Mouse (Mus musculus): ENCODE measurements at regions not wholly inside any gene's neighbourhood (a gene's known extent, or its start where the extent isn't known, plus 50 kb on each side); places are given as distances from the start of the nearest gene placed in this dataset.

DNA sequence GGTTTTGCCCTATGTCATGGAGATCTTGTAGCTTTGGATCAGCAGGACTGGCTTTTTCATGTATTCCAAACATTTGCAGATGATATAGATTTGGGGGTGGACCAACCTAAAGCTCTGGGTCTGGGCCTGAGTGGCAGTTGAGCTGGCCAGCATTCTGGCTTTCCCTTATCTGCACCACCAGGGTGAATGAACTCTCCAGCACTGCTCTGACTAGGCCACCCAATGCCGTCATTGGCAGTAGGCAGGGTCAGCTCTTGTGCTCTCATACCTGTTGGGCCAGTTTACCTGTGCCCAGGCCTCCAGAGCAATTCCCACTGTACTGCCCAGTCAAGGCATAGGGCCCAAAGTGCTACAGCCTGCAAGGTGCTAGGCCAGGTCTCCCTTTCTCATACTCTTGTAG, 177.1 kb upstream of the Hcn1 start:
- no peaks in the 10 kb centered on the region for H3K27me3 ChIP-seq (ENCODE audit: insufficient read depth, low read length)
- no peak overlapping the region for H3K4me2 ChIP-seq (replicated peaks; ENCODE audit: low read depth, low read length)
- H3K36me3 ChIP-seq (ENCODE audit: insufficient read depth, low read length): no peaks in the 10 kb centered on the region
- H3K9ac ChIP-seq (replicated peaks; ENCODE audit: low read length): no peak overlapping the region
- no peak overlapping the region for H3K4me3 ChIP-seq (ENCODE audit: low read length)
- 90% methylated on average over 1 of the region's 1 CpGs for WGBS
- no peak overlapping the region for H3K27ac ChIP-seq (ENCODE audit: low read length)
- 0 out of 2 replicates have a peak, but pooled peaks have one; percentile 5 for ATAC-seq (ENCODE audit: low FRiP score, low TSS enrichment)
- no peaks in the 10 kb centered on the region for H3K4me1 ChIP-seq (ENCODE audit: insufficient read depth, low read length)
- H3K9me3 ChIP-seq (ENCODE audit: low read length): no peaks in the 10 kb centered on the region

DNA sequence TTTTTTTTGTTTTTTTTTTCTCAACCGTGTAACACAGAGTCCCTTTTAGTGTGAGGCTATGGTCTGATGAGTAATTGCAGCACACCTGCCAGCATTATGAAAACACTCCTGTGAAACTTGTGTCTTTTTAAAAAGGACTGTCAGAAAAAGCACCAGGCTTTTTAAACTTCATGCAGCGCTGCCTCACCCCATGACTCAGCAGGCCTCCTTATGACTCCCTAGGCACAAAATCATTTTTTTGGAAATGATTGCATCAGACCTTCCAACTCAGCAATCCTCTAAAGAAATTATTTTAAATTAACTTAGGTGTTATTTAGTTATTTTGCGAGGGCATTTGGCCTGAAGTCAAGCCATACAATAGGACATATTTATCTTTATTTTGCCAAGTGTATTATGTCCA, 134.7 kb upstream of the Hcn1 start:
- no peak overlapping the region for H3K9ac ChIP-seq (replicated peaks; ENCODE audit: low read length)
- 67% methylated on average over 3 of the region's 3 CpGs for WGBS
- H3K4me1 ChIP-seq (ENCODE audit: insufficient read depth, low read length): no peaks in the 10 kb centered on the region
- no peak for ATAC-seq (ENCODE audit: low FRiP score, low TSS enrichment)
- no peak overlapping the region for H3K4me2 ChIP-seq (replicated peaks; ENCODE audit: low read depth, low read length)
- H3K9me3 ChIP-seq (ENCODE audit: low read length): no peaks in the 10 kb centered on the region
- no peaks in the 10 kb centered on the region for H3K27me3 ChIP-seq (ENCODE audit: insufficient read depth, low read length)
- H3K27ac ChIP-seq (ENCODE audit: low read length): no peak overlapping the region
- no peak overlapping the region for H3K4me3 ChIP-seq (ENCODE audit: low read length)
- no peaks in the 10 kb centered on the region for H3K36me3 ChIP-seq (ENCODE audit: insufficient read depth, low read length)

DNA sequence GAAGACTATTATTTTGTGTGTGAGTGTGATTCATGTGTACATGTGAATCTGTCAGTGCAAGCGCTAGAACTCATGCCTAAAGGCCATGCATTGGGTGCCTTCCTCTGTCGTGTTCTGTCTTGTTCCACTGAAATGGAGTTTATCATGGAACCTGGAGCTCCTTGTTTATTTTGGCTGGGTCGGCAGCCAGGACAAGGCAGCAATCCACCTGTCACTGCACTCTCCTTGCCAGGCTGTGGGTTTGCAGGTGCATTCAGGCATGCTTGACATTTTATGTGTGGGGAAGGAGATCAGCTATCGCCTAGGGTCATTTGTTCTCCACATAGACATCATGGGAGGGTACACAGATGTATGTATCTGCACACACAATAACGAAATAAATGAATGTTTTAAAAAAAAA, 129.4 kb upstream of the Hcn1 start:
- no peaks in the 10 kb centered on the region for H3K36me3 ChIP-seq (ENCODE audit: insufficient read depth, low read length)
- no peaks in the 10 kb centered on the region for H3K9me3 ChIP-seq (ENCODE audit: low read length)
- no peak overlapping the region for H3K4me2 ChIP-seq (replicated peaks; ENCODE audit: low read depth, low read length)
- H3K27ac ChIP-seq (ENCODE audit: low read length): no peak overlapping the region
- WGBS: 67% methylated on average over 5 of the region's 5 CpGs
- no peak overlapping the region for H3K9ac ChIP-seq (replicated peaks; ENCODE audit: low read length)
- no peaks in the 10 kb centered on the region for H3K27me3 ChIP-seq (ENCODE audit: insufficient read depth, low read length)
- no peaks in the 10 kb centered on the region for H3K4me1 ChIP-seq (ENCODE audit: insufficient read depth, low read length)
- H3K4me3 ChIP-seq (ENCODE audit: low read length): no peak overlapping the region
- no peak for ATAC-seq (ENCODE audit: low FRiP score, low TSS enrichment)

DNA sequence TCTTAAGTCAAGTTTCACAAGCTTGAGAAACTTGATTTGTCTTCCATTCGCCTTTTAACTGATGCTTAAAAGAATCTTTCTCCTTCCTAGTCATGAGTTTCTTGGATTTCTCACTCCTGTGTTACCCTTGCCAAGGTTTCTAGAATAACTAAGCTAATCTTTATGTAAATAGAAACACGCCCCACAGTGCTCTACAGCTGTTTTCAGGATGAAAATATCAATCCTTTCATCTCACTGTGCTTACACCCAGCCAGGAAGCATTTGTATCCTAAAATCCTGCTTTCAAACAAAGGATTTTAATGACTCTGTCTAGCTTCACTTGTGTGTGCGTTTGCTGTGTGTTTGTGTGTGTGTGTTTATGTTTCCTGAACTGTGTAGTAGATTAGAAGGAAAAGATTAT, 119.5 kb upstream of the Hcn1 start:
- no peak overlapping the region for H3K27ac ChIP-seq (ENCODE audit: low read length)
- no peak for ATAC-seq (ENCODE audit: low FRiP score, low TSS enrichment)
- H3K4me3 ChIP-seq (ENCODE audit: low read length): no peak overlapping the region
- WGBS: 59% methylated on average over 3 of the region's 3 CpGs
- no peak overlapping the region for H3K4me2 ChIP-seq (replicated peaks; ENCODE audit: low read depth, low read length)
- H3K9me3 ChIP-seq (ENCODE audit: low read length): no peaks in the 10 kb centered on the region
- no peaks in the 10 kb centered on the region for H3K27me3 ChIP-seq (ENCODE audit: insufficient read depth, low read length)
- H3K9ac ChIP-seq (replicated peaks; ENCODE audit: low read length): no peak overlapping the region
- H3K4me1 ChIP-seq (ENCODE audit: insufficient read depth, low read length): no peaks in the 10 kb centered on the region
- H3K36me3 ChIP-seq (ENCODE audit: insufficient read depth, low read length): no peaks in the 10 kb centered on the region

DNA sequence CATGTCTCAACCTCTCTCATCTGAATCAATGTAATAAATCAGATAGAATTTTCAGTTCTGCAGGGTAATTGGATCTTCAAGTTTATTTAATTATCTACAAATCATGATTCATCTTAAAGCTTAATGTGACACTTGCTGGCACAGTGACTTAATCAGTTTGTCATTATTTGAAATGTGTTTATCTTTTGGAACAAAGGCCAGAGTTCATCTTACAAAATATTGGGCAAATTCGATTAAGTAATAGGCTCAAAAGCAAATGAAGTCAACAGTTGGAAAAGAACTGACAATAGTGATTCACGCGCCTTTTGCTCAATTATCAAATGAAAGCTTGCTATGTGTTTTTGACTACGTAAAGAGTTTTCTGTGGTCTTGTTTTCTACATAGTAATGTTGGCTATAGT, 93.4 kb upstream of the Hcn1 start:
- no peak for ATAC-seq (ENCODE audit: low FRiP score, low TSS enrichment)
- no peaks in the 10 kb centered on the region for H3K27me3 ChIP-seq (ENCODE audit: insufficient read depth, low read length)
- H3K4me3 ChIP-seq (ENCODE audit: low read length): no peak overlapping the region
- no peak overlapping the region for H3K9ac ChIP-seq (replicated peaks; ENCODE audit: low read length)
- H3K9me3 ChIP-seq (ENCODE audit: low read length): no peaks in the 10 kb centered on the region
- H3K27ac ChIP-seq (ENCODE audit: low read length): no peak overlapping the region
- no peaks in the 10 kb centered on the region for H3K36me3 ChIP-seq (ENCODE audit: insufficient read depth, low read length)
- H3K4me1 ChIP-seq (ENCODE audit: insufficient read depth, low read length): no peaks in the 10 kb centered on the region
- 83% methylated on average over 4 of the region's 4 CpGs for WGBS
- H3K4me2 ChIP-seq (replicated peaks; ENCODE audit: low read depth, low read length): no peak overlapping the region

DNA sequence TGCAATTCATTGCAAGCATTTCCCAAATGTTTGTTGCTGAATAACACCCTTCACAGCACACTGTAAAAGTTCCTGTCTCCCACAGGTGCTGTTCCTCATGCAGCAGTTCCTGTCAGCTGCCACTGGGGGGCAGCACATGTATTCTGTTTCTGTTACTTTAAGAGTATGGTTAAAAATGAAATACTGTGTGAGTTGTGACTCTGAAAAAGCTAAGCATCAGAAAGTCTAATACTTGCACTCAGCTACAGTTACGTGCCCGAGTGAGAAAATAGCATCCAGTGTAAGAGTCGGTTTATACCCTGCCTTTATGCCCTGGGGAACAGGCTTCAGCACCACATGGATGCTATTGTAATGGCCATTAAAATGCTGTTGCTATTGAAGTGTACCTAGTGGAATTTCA, 52.0 kb upstream of the Hcn1 start:
- no peak overlapping the region for H3K4me3 ChIP-seq (ENCODE audit: low read length)
- no peaks in the 10 kb centered on the region for H3K36me3 ChIP-seq (ENCODE audit: insufficient read depth, low read length)
- no peak overlapping the region for H3K9ac ChIP-seq (replicated peaks; ENCODE audit: low read length)
- 0 out of 2 replicates have a peak, but pooled peaks have one; percentile 31 for ATAC-seq (ENCODE audit: low FRiP score, low TSS enrichment)
- no peaks in the 10 kb centered on the region for H3K9me3 ChIP-seq (ENCODE audit: low read length)
- no peaks in the 10 kb centered on the region for H3K27me3 ChIP-seq (ENCODE audit: insufficient read depth, low read length)
- no peak overlapping the region for H3K4me2 ChIP-seq (replicated peaks; ENCODE audit: low read depth, low read length)
- no peaks in the 10 kb centered on the region for H3K4me1 ChIP-seq (ENCODE audit: insufficient read depth, low read length)
- H3K27ac ChIP-seq (ENCODE audit: low read length): no peak overlapping the region
- 38% methylated on average over 3 of the region's 3 CpGs for whole genome bisulfite sequencing

All from kidney, embryonic 16.5 days (tissue).